Mouse (Mus musculus) gastrocnemius, postnatal 4 days (tissue): Measurements from ENCODE around the gene Cacng5. TPM values are rescaled to one million over a fixed set of nuclear protein-coding genes. Genes with fewer than 3 reads are reported as not detected.

Experiments used
- DNase-seq, 2 experiments: peaks; one replicate each; pipeline ENCODE4 v3.0.0; 2021 to 2022; ENCODE audit warnings: low spot score in 2 of 2, mixed read lengths in 2 of 2
- long read RNA-seq, 2 experiments: library from polyadenylated mRNA; stranded (forward); transcript quantifications; one replicate each; pipeline ENCODE4 v2.0.0; 2021
- total RNA-seq, 2 experiments: library from RNA; stranded (reverse); gene quantifications; 2 replicates each; pipeline ENCODE4 v1.2.3; 2021

Gene Cacng5
- under 1 TPM; 0.22 to 0.26 TPM for total RNA-seq
- long read RNA-seq, experiment 1: 0 reads
- long read RNA-seq, experiment 2: 0 reads

DNA sequence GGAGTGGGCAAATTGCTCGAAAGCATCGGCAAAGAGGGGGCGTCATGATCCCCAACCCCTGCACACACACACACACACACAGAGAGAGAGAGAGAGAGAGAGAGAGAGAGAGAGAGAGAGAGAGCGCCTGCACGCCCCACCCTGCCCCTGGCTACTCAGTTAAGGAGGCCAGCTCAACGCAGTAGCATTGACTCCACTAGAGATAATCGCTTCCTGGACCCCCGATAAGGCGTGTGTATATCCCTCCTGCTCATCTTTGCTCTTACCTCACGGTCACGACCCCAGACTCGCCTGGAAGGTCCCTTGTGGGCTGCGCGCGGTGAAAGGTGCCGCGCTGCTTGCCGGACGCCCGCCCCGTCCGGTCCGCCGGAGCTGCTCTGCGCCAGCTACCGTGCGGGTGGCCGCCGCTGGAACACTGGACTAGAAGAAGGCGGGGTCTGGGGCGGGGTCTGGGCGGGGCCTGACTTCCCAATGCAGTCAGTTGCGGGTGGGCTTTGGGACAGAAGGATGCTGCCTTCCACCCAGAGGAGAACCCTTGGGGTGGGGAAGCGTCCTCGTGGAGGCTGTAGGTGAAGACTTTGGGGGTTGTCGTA lies at the start of gene Cacng5:
Gene Cacng5 (minus strand): TSS at position 422 of the 593 bp plus-strand sequence.
- DNase-seq: no peak

- DNase-seq: no peak
Measured at GRCm38 (mm10) chr11:107957566-107958350, 42.9 kb upstream of the Cacng5 start.

GRCm38 (mm10) chr11:107955191-107956062 lies 40.6 kb upstream of the Cacng5 start:
- DNase-seq: no peak

DNA sequence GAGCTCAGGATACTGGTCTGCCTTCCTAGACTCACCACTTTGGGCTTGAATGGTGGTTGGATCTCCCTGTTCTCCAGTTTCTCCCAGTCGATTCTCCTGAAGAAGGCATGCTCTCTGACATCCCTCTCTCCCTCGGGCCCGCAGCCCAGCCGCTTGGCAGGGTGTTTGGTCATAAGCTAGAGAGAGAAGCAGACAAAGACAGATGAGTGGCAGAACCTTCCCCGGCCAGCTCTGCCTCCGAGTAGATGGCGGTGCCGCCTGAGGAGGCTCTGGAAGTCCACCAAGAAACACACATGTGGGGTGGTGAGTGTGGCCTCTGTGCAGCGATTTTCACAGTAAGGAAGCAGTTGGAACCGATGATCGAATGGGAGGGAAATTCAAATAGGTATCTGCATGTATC lies 36.6 kb upstream of the Cacng5 start:
- no peak for DNase-seq

DNA sequence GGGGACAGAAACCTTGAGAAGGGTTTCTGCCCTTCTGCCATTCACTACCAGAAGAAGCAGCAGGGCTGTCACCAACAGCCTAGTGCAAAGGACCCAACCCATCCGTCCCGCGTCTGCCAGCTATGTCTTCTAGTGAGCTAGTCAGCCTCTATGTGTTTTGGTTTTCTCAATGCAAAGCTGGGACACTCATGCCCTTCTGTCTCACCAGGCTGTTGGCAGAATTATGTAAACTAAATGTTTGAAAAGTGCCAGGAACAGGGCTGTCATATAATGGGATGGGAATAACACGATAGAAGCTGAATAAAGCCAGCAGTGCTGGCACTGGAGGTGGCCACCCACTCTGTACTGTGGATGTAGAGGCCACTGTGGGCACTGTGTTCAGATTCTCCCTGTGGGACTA lies 35.8 kb upstream of the Cacng5 start:
- DNase-seq: no peak

DNA sequence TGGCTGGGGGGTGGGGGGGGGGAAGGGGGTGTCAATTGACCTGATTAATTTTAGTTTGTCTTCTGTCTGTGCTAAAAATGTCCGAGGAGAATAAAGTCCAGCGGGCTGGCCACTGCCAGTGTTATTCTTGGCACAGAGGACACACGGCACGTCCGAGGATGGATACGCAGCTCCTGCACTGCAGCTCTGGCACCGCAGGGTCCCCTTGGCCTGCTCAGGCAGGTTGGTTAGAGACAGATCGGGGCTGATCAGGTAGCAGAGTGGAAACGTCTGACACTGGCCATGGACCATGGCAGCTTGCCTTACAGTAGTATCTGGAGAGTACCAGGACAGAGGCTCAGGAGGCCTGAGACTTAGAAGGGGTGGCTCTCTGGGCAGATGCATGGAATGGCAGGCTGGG lies 35.4 kb upstream of the Cacng5 start:
- no peak for DNase-seq

- no peak for DNase-seq
Measured at GRCm38 (mm10) chr11:107947951-107948350, 33.1 kb upstream of the Cacng5 start.

GRCm38 (mm10) chr11:107946823-107947222 lies 32.0 kb upstream of the Cacng5 start:
- no peak for DNase-seq

DNA sequence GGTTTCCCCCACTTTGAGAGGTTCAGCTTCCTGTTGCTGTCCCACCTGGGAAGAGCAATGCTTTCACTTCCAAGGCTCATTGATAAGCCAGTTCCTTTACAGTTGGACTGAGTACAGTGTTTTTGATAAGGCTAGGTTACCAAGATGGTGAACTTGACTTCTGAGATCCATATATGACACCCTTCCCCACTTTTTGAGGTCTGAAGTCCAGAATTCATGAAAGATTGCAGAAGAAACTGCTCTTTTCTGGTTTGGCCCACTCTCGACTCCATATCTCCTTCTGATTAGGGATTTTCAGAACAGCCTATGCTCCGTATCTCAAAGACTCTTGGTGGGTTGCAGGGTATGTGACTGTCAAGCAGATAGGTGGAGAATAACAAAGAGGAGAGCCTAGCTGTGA lies 22.1 kb upstream of the Cacng5 start:
- DNase-seq: no peak

DNA sequence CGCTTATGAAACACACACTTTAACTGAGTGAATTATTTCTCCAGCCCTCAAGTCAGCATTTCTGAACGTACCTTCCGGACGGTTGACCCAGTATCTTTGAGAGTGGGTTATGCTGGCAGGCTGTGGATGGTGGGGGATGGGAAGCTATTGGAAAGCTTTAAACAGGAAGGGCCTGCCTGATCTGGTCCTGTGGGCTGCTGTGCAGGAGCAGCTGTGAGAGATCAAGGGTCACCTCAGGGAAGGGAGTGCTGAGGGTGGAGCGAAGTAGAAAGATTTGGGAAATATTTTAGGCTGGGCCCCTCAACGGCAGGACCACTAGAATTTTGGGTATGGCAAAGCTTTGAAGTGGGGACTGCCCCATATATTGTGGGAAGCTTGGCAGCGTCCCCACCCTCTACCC lies 16.9 kb upstream of the Cacng5 start:
- DNase-seq: no peak

GRCm38 (mm10) chr11:107931288-107931687 lies 16.4 kb upstream of the Cacng5 start:
- no peak for DNase-seq

DNA sequence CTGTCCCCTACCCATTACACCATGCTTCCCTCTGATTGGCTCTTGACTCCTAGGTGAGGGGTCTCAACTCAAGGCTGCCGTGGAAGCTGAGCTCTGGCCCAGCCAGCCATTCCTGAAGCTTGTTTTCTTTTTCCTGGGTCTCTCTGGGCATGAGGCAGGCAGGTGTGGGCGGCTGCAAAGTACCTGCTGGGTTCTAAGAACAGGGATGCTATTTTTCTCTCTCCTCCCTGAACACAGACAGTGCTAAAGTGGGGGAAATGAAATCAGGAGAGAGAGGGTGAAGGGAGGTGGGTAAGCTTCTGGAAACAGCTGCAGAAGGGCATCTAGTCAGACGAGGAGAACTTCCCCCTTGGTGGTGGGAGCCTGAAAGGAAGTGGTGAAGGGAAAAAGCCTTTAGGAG lies 14.9 kb upstream of the Cacng5 start:
- DNase-seq: no peak

- no peak for DNase-seq
Measured at GRCm38 (mm10) chr11:107919852-107920508, 5.1 kb upstream of the Cacng5 start.

- no peak for DNase-seq
Measured at GRCm38 (mm10) chr11:107917721-107918235, 2.9 kb upstream of the Cacng5 start.

GRCm38 (mm10) chr11:107913317-107913716 lies 1.5 kb downstream of the Cacng5 start:
- no peak for DNase-seq

DNA sequence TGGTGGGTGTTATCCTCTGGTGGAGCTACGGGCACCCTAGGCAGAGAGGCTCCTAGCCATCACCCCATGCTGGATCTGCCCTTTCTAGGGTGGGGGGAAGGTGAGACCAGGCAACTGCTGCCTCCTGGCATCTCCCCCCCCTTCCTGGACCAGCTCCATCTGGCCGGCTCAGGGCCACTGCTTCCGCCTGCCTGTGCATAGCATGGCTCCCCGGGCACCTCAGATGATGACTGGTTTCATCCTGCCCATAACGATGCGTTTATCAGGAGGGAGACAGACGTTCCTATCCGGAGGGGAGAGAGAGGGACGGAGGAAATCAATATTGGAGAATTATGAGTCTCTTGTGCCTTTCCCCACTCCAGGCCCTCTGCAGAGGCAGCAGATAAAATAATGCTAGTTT lies 9.5 kb downstream of the Cacng5 start:
- no peak for DNase-seq

DNA sequence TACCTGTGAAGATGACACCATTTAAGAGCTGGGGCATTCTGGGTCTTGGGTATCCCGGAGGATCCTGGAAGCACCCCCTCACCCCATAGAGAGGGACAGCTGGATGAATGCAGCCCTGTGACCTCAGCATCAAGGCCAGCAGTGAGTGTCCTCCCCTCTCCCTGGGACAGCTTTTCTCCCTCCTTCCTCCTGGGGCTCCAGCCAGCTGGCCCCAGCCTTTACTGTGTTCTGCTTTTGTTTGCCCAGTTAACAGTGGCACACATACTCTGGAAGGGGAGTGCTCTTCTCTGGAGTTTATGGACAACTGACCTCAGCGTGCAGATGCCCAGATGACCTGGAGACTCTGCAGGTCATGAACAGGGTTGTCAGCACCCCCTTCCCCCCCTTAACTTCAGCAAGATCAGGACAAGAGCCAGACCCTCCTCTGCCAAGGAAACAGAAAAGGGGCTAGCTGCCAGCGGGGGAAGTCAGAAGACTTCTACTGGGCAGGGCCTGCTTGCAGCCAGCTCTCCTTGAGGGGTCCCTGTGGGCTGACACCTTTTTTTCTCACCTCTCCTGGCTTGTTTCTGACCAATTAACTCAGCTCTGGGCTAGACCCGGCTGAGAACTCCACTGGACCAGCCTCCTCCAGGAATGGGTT lies 10.8 kb downstream of the Cacng5 start:
- DNase-seq: no peak

DNA sequence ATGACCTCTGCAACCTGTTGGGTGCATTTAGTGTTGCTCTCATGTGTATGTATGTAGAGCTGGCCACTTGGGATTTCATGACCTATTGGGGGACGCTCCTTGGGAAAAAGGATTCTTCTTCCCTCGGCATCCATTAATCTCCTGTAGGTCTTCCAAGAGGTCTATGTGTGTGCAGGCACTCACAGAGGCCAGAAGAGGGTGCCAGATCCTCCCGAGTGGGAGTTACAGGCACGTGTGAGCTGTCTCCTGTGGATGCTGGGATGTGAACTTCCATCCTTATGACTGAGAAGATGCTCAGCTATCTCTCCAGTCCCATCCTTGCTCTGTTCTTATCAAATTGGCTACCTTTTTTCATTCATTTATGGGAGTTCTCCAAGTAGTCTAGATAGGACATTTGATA lies 14.4 kb downstream of the Cacng5 start:
- DNase-seq: no peak

DNA sequence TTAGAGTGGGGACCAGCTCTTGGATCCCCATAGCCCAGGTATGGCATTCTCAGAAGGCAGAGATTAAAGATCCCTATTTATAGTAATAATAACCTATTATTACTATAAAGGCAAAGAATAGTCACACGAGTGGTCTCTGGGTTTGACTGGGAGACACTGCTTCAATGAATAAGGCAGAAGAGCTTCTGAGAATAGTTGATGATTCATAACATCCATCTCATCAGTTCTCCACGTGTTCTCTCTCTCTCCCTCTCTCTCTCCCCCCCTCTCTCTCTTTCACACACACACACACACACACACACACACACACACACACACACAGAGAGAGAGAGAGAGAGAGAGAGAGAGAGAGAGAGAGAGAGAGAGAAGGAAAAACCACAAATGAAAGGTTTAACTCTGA lies 16.2 kb downstream of the Cacng5 start:
- no peak for DNase-seq

- no peak for DNase-seq
Measured at GRCm38 (mm10) chr11:107895635-107896034, 19.2 kb downstream of the Cacng5 start.

DNA sequence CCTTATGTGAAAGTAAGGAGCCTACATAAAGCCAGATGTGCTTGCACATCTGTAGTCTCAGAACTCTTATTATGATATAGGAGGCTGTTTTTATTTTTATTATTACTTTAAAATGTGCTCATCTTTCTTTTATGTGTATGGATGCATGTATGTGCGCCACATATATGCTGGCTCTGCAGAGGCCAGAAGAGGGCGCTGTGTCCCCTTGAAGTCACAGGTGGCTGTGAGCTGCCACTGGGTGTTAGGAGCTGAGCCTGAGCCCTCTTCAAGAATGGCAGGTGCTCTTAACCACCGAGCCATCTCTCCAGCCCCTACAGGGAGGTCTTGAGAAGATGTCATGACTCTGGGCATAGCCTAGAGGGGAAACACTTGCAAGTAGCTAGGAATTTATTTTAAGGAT lies 23.5 kb downstream of the Cacng5 start:
- DNase-seq: no peak
